Mouse (Mus musculus): ENCODE data around the gene Fcf1. TPM values are rescaled to one million over a fixed set of nuclear protein-coding genes. Genes with fewer than 3 reads are reported as not detected.
A peak's percentile ranks its signal among the peaks of the same experiment; 100 is the strongest.

The Fcf1 gene
- 118 and 129 TPM in 2 replicates for polyA plus RNA-seq (2015; fragmentation: Nextera tagmentation; extraction: Ambion mirVana)

- Histone ChIP-seq H3K4me2 (peak within 1 kb of the TSS; percentile 97), H3K36me3 (peaks cover 27% of the 10 kb centered on the region), H3K27me3 (no peaks in the 10 kb centered on the region), H3K27ac (replicated peaks) (peak within 1 kb of the TSS; percentile 63), H3K4me1 (replicated peaks) (peaks cover 28% of the 10 kb centered on the region), H3K9me3 (no peaks in the 10 kb centered on the region), H3K9ac (peak within 1 kb of the TSS; percentile 88), H3K4me3 (peak within 1 kb of the TSS; percentile 78)
- WGBS = under 1% methylated on average over 42 of the region's 42 CpGs
- ATAC-seq (ENCODE audit: low read depth) = peak; percentile 86
Measured at GRCm38 (mm10) chr12:84970428-84971096, at the start of gene Fcf1, which contains the start of gene Arel1. TSS of gene Fcf1 (plus strand) at chr12:84970897. TSS of gene Arel1 (minus strand) at chr12:84970900.

- H3K4me1 ChIP-seq (replicated peaks) = 0 out of 2 replicates have a peak, but pooled peaks cover 7% of the 10 kb centered on the region
- ATAC-seq (ENCODE audit: low read depth) = no peak
- H3K4me3 ChIP-seq = no peak overlapping the region
- no peaks in the 10 kb centered on the region for H3K9me3 ChIP-seq
- H3K27me3 ChIP-seq = no peaks in the 10 kb centered on the region
- H3K9ac ChIP-seq = no peak overlapping the region
- H3K36me3 ChIP-seq = peaks cover 90% of the 10 kb centered on the region
- no peak overlapping the region for H3K27ac ChIP-seq (replicated peaks)
- H3K4me2 ChIP-seq = no peak overlapping the region
- WGBS = 38% methylated on average over 8 of the region's 8 CpGs
Measured at GRCm38 (mm10) chr12:84921881-84922419, 48.7 kb upstream of the Fcf1 start.

GRCm38 (mm10) chr12:84924324-84924723 lies 46.4 kb upstream of the Fcf1 start:
- WGBS = 96% methylated on average over 5 of the region's 5 CpGs
- Histone ChIP-seq H3K36me3 (peaks cover 91% of the 10 kb centered on the region), H3K4me2 (no peak overlapping the region), H3K4me3 (no peak overlapping the region), H3K4me1 (replicated peaks) (0 out of 2 replicates have a peak, but pooled peaks cover 7% of the 10 kb centered on the region), H3K9ac (no peak overlapping the region), H3K9me3 (no peaks in the 10 kb centered on the region), H3K27me3 (no peaks in the 10 kb centered on the region), H3K27ac (replicated peaks) (no peak overlapping the region)
- no peak for ATAC-seq (ENCODE audit: low read depth)

- no peak overlapping the region for H3K4me3 ChIP-seq
- 0 out of 2 replicates have a peak, but pooled peaks cover 7% of the 10 kb centered on the region for H3K4me1 ChIP-seq (replicated peaks)
- no peak for ATAC-seq (ENCODE audit: low read depth)
- no peak overlapping the region for H3K4me2 ChIP-seq
- H3K36me3 ChIP-seq = peaks cover 93% of the 10 kb centered on the region
- WGBS = 94% methylated on average over 6 of the region's 6 CpGs
- H3K9me3 ChIP-seq = no peaks in the 10 kb centered on the region
- H3K9ac ChIP-seq = no peak overlapping the region
- H3K27ac ChIP-seq (replicated peaks) = no peak overlapping the region
- H3K27me3 ChIP-seq = no peaks in the 10 kb centered on the region
Measured at GRCm38 (mm10) chr12:84926542-84926941, 44.2 kb upstream of the Fcf1 start.

GRCm38 (mm10) chr12:84932210-84932609 lies 38.5 kb upstream of the Fcf1 start:
- ATAC-seq (ENCODE audit: low read depth) = no peak
- H3K9ac ChIP-seq = no peak overlapping the region
- WGBS = 95% methylated on average over 6 of the region's 6 CpGs
- no peak overlapping the region for H3K4me2 ChIP-seq
- H3K27me3 ChIP-seq = no peaks in the 10 kb centered on the region
- H3K4me1 ChIP-seq (replicated peaks) = no peaks in the 10 kb centered on the region
- H3K27ac ChIP-seq (replicated peaks) = no peak overlapping the region
- H3K9me3 ChIP-seq = no peaks in the 10 kb centered on the region
- H3K36me3 ChIP-seq = peaks cover 83% of the 10 kb centered on the region
- H3K4me3 ChIP-seq = no peak overlapping the region

- Histone ChIP-seq H3K9ac (no peak overlapping the region), H3K4me1 (replicated peaks) (no peaks in the 10 kb centered on the region), H3K4me3 (no peak overlapping the region), H3K4me2 (no peak overlapping the region), H3K27me3 (no peaks in the 10 kb centered on the region), H3K36me3 (peaks cover 76% of the 10 kb centered on the region), H3K9me3 (no peaks in the 10 kb centered on the region), H3K27ac (replicated peaks) (no peak overlapping the region)
- WGBS = 88% methylated on average over 5 of the region's 5 CpGs
- no peak for ATAC-seq (ENCODE audit: low read depth)
Measured at GRCm38 (mm10) chr12:84935343-84935742, 35.4 kb upstream of the Fcf1 start.

- Histone ChIP-seq H3K4me1 (replicated peaks) (no peaks in the 10 kb centered on the region), H3K27me3 (no peaks in the 10 kb centered on the region), H3K4me2 (no peak overlapping the region), H3K36me3 (peaks cover 73% of the 10 kb centered on the region), H3K27ac (replicated peaks) (no peak overlapping the region), H3K4me3 (no peak overlapping the region), H3K9me3 (no peaks in the 10 kb centered on the region), H3K9ac (no peak overlapping the region)
- no peak for ATAC-seq (ENCODE audit: low read depth)
- 94% methylated on average over 7 of the region's 7 CpGs for WGBS
Measured at GRCm38 (mm10) chr12:84939117-84939516, 31.6 kb upstream of the Fcf1 start.

GRCm38 (mm10) chr12:84940343-84940742 lies 30.4 kb upstream of the Fcf1 start:
- H3K27ac ChIP-seq (replicated peaks) = no peak overlapping the region
- H3K9ac ChIP-seq = no peak overlapping the region
- no peaks in the 10 kb centered on the region for H3K4me1 ChIP-seq (replicated peaks)
- 94% methylated on average over 7 of the region's 7 CpGs for WGBS
- H3K36me3 ChIP-seq = peaks cover 65% of the 10 kb centered on the region
- no peaks in the 10 kb centered on the region for H3K9me3 ChIP-seq
- H3K4me3 ChIP-seq = no peak overlapping the region
- ATAC-seq (ENCODE audit: low read depth) = no peak
- no peaks in the 10 kb centered on the region for H3K27me3 ChIP-seq
- H3K4me2 ChIP-seq = no peak overlapping the region

- ATAC-seq (ENCODE audit: low read depth) = no peak
- no peak overlapping the region for H3K4me3 ChIP-seq
- no peaks in the 10 kb centered on the region for H3K9me3 ChIP-seq
- 92% methylated on average over 13 of the region's 13 CpGs for WGBS
- peaks cover 67% of the 10 kb centered on the region for H3K36me3 ChIP-seq
- no peak overlapping the region for H3K27ac ChIP-seq (replicated peaks)
- no peaks in the 10 kb centered on the region for H3K27me3 ChIP-seq
- no peaks in the 10 kb centered on the region for H3K4me1 ChIP-seq (replicated peaks)
- no peak overlapping the region for H3K4me2 ChIP-seq
- no peak overlapping the region for H3K9ac ChIP-seq
Measured at GRCm38 (mm10) chr12:84941717-84942116, 29.0 kb upstream of the Fcf1 start.

- Histone ChIP-seq H3K27ac (replicated peaks) (no peak overlapping the region), H3K4me2 (no peak overlapping the region), H3K4me1 (replicated peaks) (no peaks in the 10 kb centered on the region), H3K4me3 (no peak overlapping the region), H3K27me3 (no peaks in the 10 kb centered on the region), H3K9me3 (no peaks in the 10 kb centered on the region), H3K9ac (no peak overlapping the region), H3K36me3 (peaks cover 80% of the 10 kb centered on the region)
- WGBS = 87% methylated on average over 21 of the region's 21 CpGs
- ATAC-seq (ENCODE audit: low read depth) = no peak
Measured at GRCm38 (mm10) chr12:84943006-84943952, 27.4 kb upstream of the Fcf1 start.

GRCm38 (mm10) chr12:84944150-84944812 lies 26.4 kb upstream of the Fcf1 start:
- Histone ChIP-seq H3K27ac (replicated peaks) (no peak overlapping the region), H3K9ac (no peak overlapping the region), H3K4me3 (no peak overlapping the region), H3K4me2 (no peak overlapping the region), H3K9me3 (no peaks in the 10 kb centered on the region), H3K36me3 (peaks cover 79% of the 10 kb centered on the region), H3K27me3 (no peaks in the 10 kb centered on the region), H3K4me1 (replicated peaks) (no peaks in the 10 kb centered on the region)
- no peak for ATAC-seq (ENCODE audit: low read depth)
- WGBS = 86% methylated on average over 4 of the region's 4 CpGs
